Mouse (Mus musculus) ES-Bruce4 (cell line): ENCODE measurements around the gene Lama5.

ENCODE experiments used
- CTCF ChIP-seq: IDR thresholded peaks from one replicate; pipeline ENCODE4 v1.8.1; 2011; ENCODE audit warnings: low read depth, low read length
- POLR2A ChIP-seq: IDR thresholded peaks from one replicate; pipeline ENCODE4 v1.8.1; 2011; ENCODE audit warnings: low read length; ENCODE audit not compliant: insufficient read depth

GRCm38 (mm10) chr2:180269329-180269728, 43.7 kb upstream of the Lama5 start:
- TF ChIP-seq CTCF (no peak), POLR2A (no peak)
